Mouse (Mus musculus): ENCODE data around the gene Cd300lg.
A peak's percentile ranks its signal among the peaks of the same experiment; 100 is the strongest.

Gene Cd300lg

GRCm38 (mm10) chr11:102096887-102097391 lies 55.6 kb downstream of the Cd300lg start:
- DNase-seq (ENCODE audit: low spot score in 2 of 2): peak; percentile 49 to 68

- DNase-seq (ENCODE audit: low spot score in 2 of 2): no peak
Measured at GRCm38 (mm10) chr11:102101219-102101618, 59.9 kb downstream of the Cd300lg start, which contains the start of gene Ppy. Ppy (minus strand) TSS chr11:102101319.

- DNase-seq (ENCODE audit: low spot score in 2 of 2): peak; percentile 67 to 79
Measured at GRCm38 (mm10) chr11:102102485-102103258, 61.4 kb downstream of the Cd300lg start.
